Mouse (Mus musculus): ENCODE data around the gene Sec24b. TPM values are rescaled to one million over a fixed set of nuclear protein-coding genes. Genes with fewer than 3 reads are reported as not detected.

The Sec24b gene
- polyA plus RNA-seq, 1 experiment from 2014 or later = 33.5 TPM

DNA sequence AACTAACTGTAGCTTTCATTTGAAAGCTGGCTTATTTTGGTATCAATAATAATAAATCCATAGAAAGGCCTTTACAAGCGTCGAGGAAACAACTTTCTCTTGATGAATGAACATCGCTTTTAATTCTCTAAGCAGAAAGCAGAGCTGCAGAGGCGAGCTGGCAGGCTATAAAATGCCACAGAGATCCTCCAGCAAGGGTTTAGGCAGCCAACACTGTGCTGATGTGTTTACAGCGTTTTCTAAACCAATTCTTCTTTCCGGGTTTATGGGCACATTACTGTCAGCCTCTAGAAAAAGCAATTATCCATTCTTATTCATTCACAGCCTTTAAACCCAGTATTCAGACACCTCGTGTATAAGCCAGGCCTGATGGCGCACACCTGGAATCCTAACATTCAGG is 98.8 kb downstream of the Sec24b start:
- 0 out of 2 replicates have a peak, but pooled peaks cover 3% of the 10 kb centered on the region for H3K27me3 ChIP-seq (replicated peaks; ENCODE audit: control insufficient read depth, insufficient read depth, low read length)
- H3K36me3 ChIP-seq (ENCODE audit: control insufficient read depth, insufficient read depth, low read length) = no peaks in the 10 kb centered on the region
- no peak overlapping the region for H3K4me3 ChIP-seq (ENCODE audit: low read depth, low read length)
- H3K27ac ChIP-seq (replicated peaks; ENCODE audit: low read depth, low read length) = no peak overlapping the region
- H3K4me1 ChIP-seq (ENCODE audit: control insufficient read depth, insufficient read depth, low read length) = no peaks in the 10 kb centered on the region
- WGBS = 81% methylated on average over 8 of the region's 8 CpGs
- H3K9me3 ChIP-seq (ENCODE audit: control insufficient read depth, low read length) = no peaks in the 10 kb centered on the region
- H3K9ac ChIP-seq (ENCODE audit: low read depth, low read length) = no peak overlapping the region; the same call in 1 of the 2 replicates
- no peak for ATAC-seq (ENCODE audit: low read depth)
- no peak for DNase-seq (ENCODE audit: low spot score)
- no peak overlapping the region for H3K4me2 ChIP-seq (ENCODE audit: low read depth, low read length)

- Histone ChIP-seq H3K36me3 (ENCODE audit: control insufficient read depth, insufficient read depth, low read length) (no peaks in the 10 kb centered on the region), H3K4me1 (ENCODE audit: control insufficient read depth, insufficient read depth, low read length) (no peaks in the 10 kb centered on the region), H3K9me3 (ENCODE audit: control insufficient read depth, low read length) (no peaks in the 10 kb centered on the region), H3K4me2 (ENCODE audit: low read depth, low read length) (no peak overlapping the region), H3K27ac (replicated peaks; ENCODE audit: low read depth, low read length) (no peak overlapping the region), H3K27me3 (replicated peaks; ENCODE audit: control insufficient read depth, insufficient read depth, low read length) (no peaks in the 10 kb centered on the region), H3K9ac (ENCODE audit: low read depth, low read length) (no peak overlapping the region), H3K4me3 (ENCODE audit: low read depth, low read length) (no peak overlapping the region)
- WGBS = 84% methylated on average over 4 of the region's 4 CpGs
- ATAC-seq (ENCODE audit: low read depth) (no peak), DNase-seq (ENCODE audit: low spot score) (no peak)
Observed at GRCm38 (mm10) chr3:129953296-129953695, 108.1 kb downstream of the Sec24b start.

DNA sequence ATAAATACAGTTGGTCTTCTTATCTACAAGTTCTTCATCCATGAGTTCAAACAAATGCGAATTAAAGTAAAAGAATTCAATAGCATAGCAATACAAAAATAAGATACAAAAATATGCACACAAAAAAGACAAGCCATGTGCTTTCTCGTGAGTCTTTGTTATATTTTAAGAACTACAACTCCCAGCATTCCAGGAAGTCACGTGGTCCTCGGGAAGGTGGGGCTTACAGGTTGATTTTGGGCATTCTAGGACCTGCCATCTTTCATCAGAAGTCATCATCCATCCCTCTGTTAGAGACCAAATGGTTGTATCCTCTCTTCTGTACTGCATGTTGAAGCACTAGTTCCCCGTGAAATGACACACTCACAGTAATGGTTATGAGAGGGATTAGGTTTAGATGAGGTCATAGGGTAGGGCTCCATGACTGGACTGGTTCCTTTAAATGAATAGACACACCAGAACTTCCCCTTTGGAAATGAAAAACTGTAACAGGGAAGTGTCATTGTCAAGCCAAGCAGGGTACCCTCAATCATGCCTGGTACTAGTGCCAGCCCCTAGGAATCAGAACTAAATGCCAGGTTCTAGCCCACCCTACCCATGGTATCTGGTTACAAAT is 112.1 kb downstream of the Sec24b start:
- Histone ChIP-seq H3K9ac (ENCODE audit: low read depth, low read length) (no peak overlapping the region), H3K9me3 (ENCODE audit: control insufficient read depth, low read length) (no peaks in the 10 kb centered on the region), H3K36me3 (ENCODE audit: control insufficient read depth, insufficient read depth, low read length) (no peaks in the 10 kb centered on the region), H3K27me3 (replicated peaks; ENCODE audit: control insufficient read depth, insufficient read depth, low read length) (no peaks in the 10 kb centered on the region), H3K27ac (replicated peaks; ENCODE audit: low read depth, low read length) (no peak overlapping the region), H3K4me1 (ENCODE audit: control insufficient read depth, insufficient read depth, low read length) (no peaks in the 10 kb centered on the region), H3K4me2 (ENCODE audit: low read depth, low read length) (no peak overlapping the region), H3K4me3 (ENCODE audit: low read depth, low read length) (no peak overlapping the region)
- 84% methylated on average over 5 of the region's 5 CpGs for WGBS
- DNase-seq (ENCODE audit: low spot score) = no peak
- no peak for ATAC-seq (ENCODE audit: low read depth)

DNA sequence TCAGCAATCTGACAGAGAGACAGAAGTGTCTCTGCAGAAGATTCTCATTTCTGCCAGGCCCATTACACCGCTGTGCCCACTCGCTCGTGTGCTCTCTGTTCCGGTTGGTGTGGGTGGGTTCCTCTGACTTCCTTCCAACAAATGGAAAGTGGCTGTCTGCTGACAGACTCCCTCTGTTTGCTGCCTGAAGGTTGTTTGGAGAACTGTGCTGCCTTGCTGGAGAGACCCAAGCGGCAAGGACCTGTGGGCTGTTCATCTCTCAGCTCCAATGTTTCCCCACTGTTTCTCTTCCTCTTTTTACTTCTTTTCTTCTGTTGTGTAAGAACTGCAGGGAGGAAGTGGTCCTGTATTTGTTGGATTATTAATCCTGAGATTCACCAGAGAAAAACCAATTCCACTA is 113.0 kb downstream of the Sec24b start:
- no peak for DNase-seq (ENCODE audit: low spot score)
- Histone ChIP-seq H3K4me2 (ENCODE audit: low read depth, low read length) (no peak overlapping the region), H3K9ac (ENCODE audit: low read depth, low read length) (no peak overlapping the region), H3K4me1 (ENCODE audit: control insufficient read depth, insufficient read depth, low read length) (no peaks in the 10 kb centered on the region), H3K4me3 (ENCODE audit: low read depth, low read length) (no peak overlapping the region), H3K27me3 (replicated peaks; ENCODE audit: control insufficient read depth, insufficient read depth, low read length) (no peaks in the 10 kb centered on the region), H3K27ac (replicated peaks; ENCODE audit: low read depth, low read length) (no peak overlapping the region), H3K36me3 (ENCODE audit: control insufficient read depth, insufficient read depth, low read length) (no peaks in the 10 kb centered on the region), H3K9me3 (ENCODE audit: control insufficient read depth, low read length) (no peaks in the 10 kb centered on the region)
- 83% methylated on average over 5 of the region's 5 CpGs for WGBS
- ATAC-seq (ENCODE audit: low read depth) = no peak

DNA sequence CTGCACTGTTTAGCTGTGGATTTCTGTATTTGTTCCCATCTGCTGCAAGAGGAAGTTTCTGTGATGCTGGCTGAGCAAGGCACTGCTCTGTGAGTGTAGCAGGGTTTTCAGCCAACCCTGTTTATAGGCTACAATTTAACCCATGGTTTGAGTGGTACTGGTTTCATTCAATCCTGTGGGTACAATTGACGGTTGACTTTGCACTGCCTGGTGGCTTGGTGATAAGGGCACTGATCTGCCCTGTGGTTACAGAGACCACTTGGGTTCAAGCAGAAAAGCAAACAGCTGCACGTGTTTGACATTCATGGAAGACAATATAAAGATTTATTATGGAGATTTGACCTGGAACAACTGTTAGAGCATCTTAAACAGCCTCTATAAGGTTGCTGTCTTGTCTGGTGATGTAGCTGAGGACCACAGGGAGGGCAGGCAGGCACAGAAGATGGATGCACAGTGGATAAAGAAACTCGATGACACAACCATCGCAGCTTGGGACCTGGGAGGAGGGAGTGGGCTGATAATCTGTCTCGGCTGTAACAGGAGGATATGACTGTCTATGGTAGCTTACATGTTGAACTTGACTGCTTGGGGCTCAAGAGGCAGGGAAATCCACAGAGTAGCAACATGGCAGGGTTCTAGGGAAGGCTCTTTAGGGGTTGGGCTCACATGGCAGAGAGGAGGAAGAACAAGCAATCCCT is 115.0 kb downstream of the Sec24b start:
- H3K27ac ChIP-seq (replicated peaks; ENCODE audit: low read depth, low read length) = no peak overlapping the region
- no peaks in the 10 kb centered on the region for H3K9me3 ChIP-seq (ENCODE audit: control insufficient read depth, low read length)
- 74% methylated on average over 5 of the region's 5 CpGs for WGBS
- no peaks in the 10 kb centered on the region for H3K36me3 ChIP-seq (ENCODE audit: control insufficient read depth, insufficient read depth, low read length)
- no peaks in the 10 kb centered on the region for H3K27me3 ChIP-seq (replicated peaks; ENCODE audit: control insufficient read depth, insufficient read depth, low read length)
- no peak overlapping the region for H3K4me2 ChIP-seq (ENCODE audit: low read depth, low read length)
- DNase-seq (ENCODE audit: low spot score) (no peak), ATAC-seq (ENCODE audit: low read depth) (no peak)
- H3K9ac ChIP-seq (ENCODE audit: low read depth, low read length) = no peak overlapping the region
- H3K4me1 ChIP-seq (ENCODE audit: control insufficient read depth, insufficient read depth, low read length) = no peaks in the 10 kb centered on the region
- no peak overlapping the region for H3K4me3 ChIP-seq (ENCODE audit: low read depth, low read length)

DNA sequence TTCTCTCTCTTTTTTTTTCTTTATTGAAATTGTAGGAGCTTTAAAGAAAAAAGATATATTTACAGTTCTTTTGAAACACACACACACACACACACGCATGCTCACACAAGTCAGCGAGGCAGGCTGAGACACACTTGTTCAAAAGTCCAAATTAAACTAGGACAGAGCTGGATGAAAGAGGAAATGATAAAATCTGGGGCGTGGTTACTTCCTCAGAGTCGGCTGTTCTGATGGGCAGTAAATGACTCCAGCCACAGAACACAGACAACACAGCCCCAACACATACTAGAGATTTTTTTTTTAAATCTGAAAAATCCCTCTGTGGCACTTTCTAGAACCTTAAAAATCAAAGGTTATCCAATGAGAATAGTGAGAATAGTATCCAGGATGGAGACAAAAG is 117.5 kb downstream of the Sec24b start:
- no peak overlapping the region for H3K27ac ChIP-seq (replicated peaks; ENCODE audit: low read depth, low read length)
- no peak for ATAC-seq (ENCODE audit: low read depth)
- no peaks in the 10 kb centered on the region for H3K27me3 ChIP-seq (replicated peaks; ENCODE audit: control insufficient read depth, insufficient read depth, low read length)

DNA sequence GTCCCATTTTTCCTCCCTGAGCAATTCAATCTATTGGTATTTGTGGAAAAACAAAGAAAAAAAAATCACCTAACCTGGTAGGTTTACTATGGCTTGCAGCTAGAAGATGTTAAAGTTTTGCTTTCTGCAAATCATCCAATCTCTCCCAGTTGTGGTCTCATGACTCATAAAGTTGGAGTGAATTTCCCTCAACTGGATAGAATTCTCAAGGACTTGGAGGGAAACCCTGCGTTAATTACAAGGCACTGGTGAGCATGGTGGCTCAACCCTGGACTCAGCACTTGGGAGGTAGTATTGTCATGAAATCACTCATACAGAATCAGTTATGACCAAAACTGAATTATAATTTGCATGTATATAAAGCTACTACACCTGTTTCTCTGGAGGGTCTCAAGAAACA is 120.1 kb downstream of the Sec24b start:
- Histone ChIP-seq H3K9me3 (ENCODE audit: control insufficient read depth, low read length) (no peaks in the 10 kb centered on the region), H3K4me2 (ENCODE audit: low read depth, low read length) (no peak overlapping the region), H3K4me3 (ENCODE audit: low read depth, low read length) (no peak overlapping the region), H3K36me3 (ENCODE audit: control insufficient read depth, insufficient read depth, low read length) (no peaks in the 10 kb centered on the region), H3K4me1 (ENCODE audit: control insufficient read depth, insufficient read depth, low read length) (peaks cover 8% of the 10 kb centered on the region; the same call in 1 of the 2 replicates), H3K27ac (replicated peaks; ENCODE audit: low read depth, low read length) (no peak overlapping the region), H3K27me3 (replicated peaks; ENCODE audit: control insufficient read depth, insufficient read depth, low read length) (no peaks in the 10 kb centered on the region), H3K9ac (ENCODE audit: low read depth, low read length) (no peak overlapping the region)
- no peak for DNase-seq (ENCODE audit: low spot score)
- ATAC-seq (ENCODE audit: low read depth) = no peak
- 84% methylated on average over 1 of the region's 1 CpGs for whole genome bisulfite sequencing

More for the DNA sequence above, 117.5 kb downstream of the Sec24b start:
- H3K9ac ChIP-seq (ENCODE audit: low read depth, low read length) = no peak overlapping the region
- H3K9me3 ChIP-seq (ENCODE audit: control insufficient read depth, low read length) = no peaks in the 10 kb centered on the region
- H3K4me1 ChIP-seq (ENCODE audit: control insufficient read depth, insufficient read depth, low read length) = no peaks in the 10 kb centered on the region
- H3K36me3 ChIP-seq (ENCODE audit: control insufficient read depth, insufficient read depth, low read length) = no peaks in the 10 kb centered on the region
- WGBS = 66% methylated on average over 4 of the region's 4 CpGs
- H3K4me2 ChIP-seq (ENCODE audit: low read depth, low read length) = no peak overlapping the region
- no peak overlapping the region for H3K4me3 ChIP-seq (ENCODE audit: low read depth, low read length)
- no peak for DNase-seq (ENCODE audit: low spot score)

DNA sequence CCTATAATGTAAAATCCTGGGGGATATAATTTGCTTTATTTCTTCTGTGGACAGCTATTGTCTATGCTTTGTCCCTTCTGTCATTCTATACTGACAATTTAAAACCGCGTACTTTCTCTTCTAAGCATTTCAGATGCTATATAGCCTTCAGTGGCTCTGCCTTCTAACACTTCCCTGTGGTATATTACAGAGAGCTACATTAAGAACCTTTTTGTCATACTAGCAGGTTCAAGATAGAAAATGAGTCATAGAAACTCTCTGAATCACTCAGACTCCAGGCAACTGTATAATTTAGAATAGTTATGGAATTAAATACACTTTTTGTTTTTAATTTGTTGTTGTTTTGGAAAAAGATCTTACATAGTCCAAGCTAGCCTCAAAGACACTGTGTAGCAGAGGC is 120.6 kb downstream of the Sec24b start:
- no peak overlapping the region for H3K4me2 ChIP-seq (ENCODE audit: low read depth, low read length)
- H3K27ac ChIP-seq (replicated peaks; ENCODE audit: low read depth, low read length) = no peak overlapping the region
- no peaks in the 10 kb centered on the region for H3K27me3 ChIP-seq (replicated peaks; ENCODE audit: control insufficient read depth, insufficient read depth, low read length)
- no peak overlapping the region for H3K4me3 ChIP-seq (ENCODE audit: low read depth, low read length)
- H3K36me3 ChIP-seq (ENCODE audit: control insufficient read depth, insufficient read depth, low read length) = no peaks in the 10 kb centered on the region
- no peak for DNase-seq (ENCODE audit: low spot score)
- H3K9ac ChIP-seq (ENCODE audit: low read depth, low read length) = no peak overlapping the region
- H3K9me3 ChIP-seq (ENCODE audit: control insufficient read depth, low read length) = no peaks in the 10 kb centered on the region
- WGBS = 87% methylated on average over 2 of the region's 2 CpGs
- no peak for ATAC-seq (ENCODE audit: low read depth)
- peaks cover 8% of the 10 kb centered on the region; the same call in 1 of the 2 replicates for H3K4me1 ChIP-seq (ENCODE audit: control insufficient read depth, insufficient read depth, low read length)

GRCm38 (mm10) chr3:129939058-129939457 is 122.3 kb downstream of the Sec24b start:
- Histone ChIP-seq H3K9ac (ENCODE audit: low read depth, low read length) (no peak overlapping the region), H3K4me2 (ENCODE audit: low read depth, low read length) (no peak overlapping the region), H3K4me1 (ENCODE audit: control insufficient read depth, insufficient read depth, low read length) (peaks cover 8% of the 10 kb centered on the region; the same call in 1 of the 2 replicates), H3K4me3 (ENCODE audit: low read depth, low read length) (no peak overlapping the region), H3K27ac (replicated peaks; ENCODE audit: low read depth, low read length) (no peak overlapping the region), H3K27me3 (replicated peaks; ENCODE audit: control insufficient read depth, insufficient read depth, low read length) (no peaks in the 10 kb centered on the region), H3K36me3 (ENCODE audit: control insufficient read depth, insufficient read depth, low read length) (no peaks in the 10 kb centered on the region), H3K9me3 (ENCODE audit: control insufficient read depth, low read length) (no peaks in the 10 kb centered on the region)
- WGBS = 60% methylated on average over 7 of the region's 7 CpGs
- DNase-seq (ENCODE audit: low spot score) (no peak), ATAC-seq (ENCODE audit: low read depth) (no peak)
